In the genomic region with DNA sequence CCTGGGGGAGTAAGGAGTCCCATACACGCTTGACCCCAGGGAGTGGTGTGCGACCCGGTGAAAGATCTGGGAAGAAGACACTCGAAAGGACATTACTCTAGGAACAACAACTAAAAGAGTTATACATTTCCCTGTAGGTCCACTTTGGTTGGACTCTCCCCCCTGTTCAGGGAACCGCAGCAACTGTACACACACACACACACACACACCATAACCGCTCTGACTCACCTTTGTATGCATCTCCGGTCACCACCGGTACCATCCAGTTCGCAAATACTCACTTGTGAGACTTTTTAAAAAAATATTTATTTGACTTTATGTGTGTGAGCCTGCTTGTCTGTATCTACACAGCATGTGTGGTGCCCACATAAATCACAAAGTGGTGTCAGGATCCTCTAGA, we compare ENCODE assay signal across 9 mouse cellular contexts. TPM values are rescaled to one million over a fixed set of nuclear protein-coding genes. Genes with fewer than 3 reads are reported as not detected.
DNase-seq lines count a peak whose midpoint lies in the region; ATAC-seq lines count a peak whose summit lies in the region.
"Had no signal": no experiment of that assay in that cellular context is flagged by ENCODE, and none has a peak within 500 bp of the region (broad histone marks: within the 10 kb centered on the region; RNA-seq: fewer than 3 reads in every experiment).

No protein-coding gene starts in this region.

- peak; percentile 13; the same call in 1 of the 2 replicates for ATAC-seq in kidney, embryonic 14.5 days (ENCODE audit: low FRiP score, low TSS enrichment)
- ATAC-seq in embryonic facial prominence, embryonic 13.5 days (ENCODE audit: insufficient number of reproducible peaks, insufficient read depth, low FRiP score, low TSS enrichment, low read depth): no peak
- no peak for ATAC-seq in hindbrain, embryonic 16.5 days
- no peak for ATAC-seq in midbrain, embryonic 14.5 days (ENCODE audit: low FRiP score, low TSS enrichment)

- H3K27me3 ChIP-seq in kidney, embryonic 14.5 days (ENCODE audit: control insufficient read depth, insufficient read depth, low read length): no peaks in the 10 kb centered on the region
- H3K27me3 ChIP-seq in embryonic facial prominence, embryonic 13.5 days: peaks cover 47% of the 10 kb centered on the region
- H3K27me3 ChIP-seq in hindbrain, embryonic 16.5 days (replicated peaks; ENCODE audit: control insufficient read depth, insufficient read depth, low read length): peaks cover 10% of the 10 kb centered on the region
- H3K27me3 ChIP-seq in midbrain, embryonic 14.5 days (ENCODE audit: control insufficient read depth, insufficient read depth, low read length): peaks cover 12% of the 10 kb centered on the region; the same call in 1 of the 2 replicates

- H3K4me2 ChIP-seq in kidney, embryonic 14.5 days (replicated peaks; ENCODE audit: low read depth, low read length): peak overlapping the region; percentile 99
- H3K4me2 ChIP-seq in embryonic facial prominence, embryonic 13.5 days: peak overlapping the region; percentile 99
- H3K4me2 ChIP-seq in hindbrain, embryonic 16.5 days (ENCODE audit: low read length): peak overlapping the region; percentile 97
- H3K4me2 ChIP-seq in midbrain, embryonic 14.5 days (ENCODE audit: low read length): peak overlapping the region; percentile 95

- peak overlapping the region; percentile 93; the same call in 1 of the 2 replicates for H3K9ac ChIP-seq in kidney, embryonic 14.5 days (ENCODE audit: low read depth, low read length)
- H3K9ac ChIP-seq in embryonic facial prominence, embryonic 13.5 days: peak overlapping the region; percentile 73
- no peak overlapping the region for H3K9ac ChIP-seq in hindbrain, embryonic 16.5 days (ENCODE audit: low read depth, low read length)
- H3K9ac ChIP-seq in midbrain, embryonic 14.5 days (replicated peaks; ENCODE audit: low read length): peak overlapping the region; percentile 63; the same call in 1 of the 2 replicates

- H3K4me3 ChIP-seq in kidney, embryonic 14.5 days (ENCODE audit: low read length): peak overlapping the region; percentile 90
- peak overlapping the region; percentile 66 for H3K4me3 ChIP-seq in embryonic facial prominence, embryonic 13.5 days
- peak overlapping the region; percentile 65 for H3K4me3 ChIP-seq in hindbrain, embryonic 16.5 days (ENCODE audit: low read length)
- H3K4me3 ChIP-seq in midbrain, embryonic 14.5 days (replicated peaks; ENCODE audit: low read depth, low read length): peak overlapping the region; percentile 55

- 24% methylated on average over 9 of the region's 9 CpGs for WGBS in kidney, embryonic 14.5 days
- 33% methylated on average over 9 of the region's 9 CpGs for WGBS in embryonic facial prominence, embryonic 13.5 days
- 36% methylated on average over 9 of the region's 9 CpGs for WGBS in hindbrain, embryonic 16.5 days
- 30% methylated on average over 9 of the region's 9 CpGs for WGBS in midbrain, embryonic 14.5 days

- H3K9me3 ChIP-seq in kidney, embryonic 14.5 days (ENCODE audit: control insufficient read depth, low read length): no peaks in the 10 kb centered on the region
- no peaks in the 10 kb centered on the region for H3K9me3 ChIP-seq in embryonic facial prominence, embryonic 13.5 days
- H3K9me3 ChIP-seq in hindbrain, embryonic 16.5 days (ENCODE audit: control insufficient read depth, low read length): no peaks in the 10 kb centered on the region
- no peaks in the 10 kb centered on the region for H3K9me3 ChIP-seq in midbrain, embryonic 14.5 days (ENCODE audit: control insufficient read depth, low read length)

- H3K4me1 ChIP-seq in kidney, embryonic 14.5 days (ENCODE audit: control insufficient read depth, insufficient read depth, low read length): peaks cover 48% of the 10 kb centered on the region
- peaks cover 25% of the 10 kb centered on the region for H3K4me1 ChIP-seq in embryonic facial prominence, embryonic 13.5 days
- peaks cover 12% of the 10 kb centered on the region for H3K4me1 ChIP-seq in hindbrain, embryonic 16.5 days (ENCODE audit: control insufficient read depth, insufficient read depth, low read depth, low read length)
- H3K4me1 ChIP-seq in midbrain, embryonic 14.5 days (ENCODE audit: control insufficient read depth, insufficient read depth, low read length): peaks cover 13% of the 10 kb centered on the region

- H3K36me3 ChIP-seq in kidney, embryonic 14.5 days (ENCODE audit: control insufficient read depth, insufficient read depth, low read length): no peaks in the 10 kb centered on the region
- H3K36me3 ChIP-seq in embryonic facial prominence, embryonic 13.5 days: no peaks in the 10 kb centered on the region
- no peaks in the 10 kb centered on the region for H3K36me3 ChIP-seq in hindbrain, embryonic 16.5 days (ENCODE audit: control insufficient read depth, insufficient read depth, low read length)
- no peaks in the 10 kb centered on the region for H3K36me3 ChIP-seq in midbrain, embryonic 14.5 days (ENCODE audit: control insufficient read depth, insufficient read depth, low read length)

- DNase-seq in kidney, adult 9 months: no peak
- no peak for DNase-seq in midbrain, embryonic 14.5 days
- DNase-seq in urinary bladder, postnatal 10 days (ENCODE audit: low spot score): no peak
- no peak for DNase-seq in adrenal gland, postnatal 25 days
- no peak for DNase-seq in right cerebral cortex, postnatal 10 days (ENCODE audit: low spot score in 2 of 2)

- H3K27ac ChIP-seq in kidney, embryonic 14.5 days (ENCODE audit: low read depth, low read length): no peak overlapping the region
- H3K27ac ChIP-seq in embryonic facial prominence, embryonic 13.5 days: no peak overlapping the region
- no peak overlapping the region for H3K27ac ChIP-seq in hindbrain, embryonic 16.5 days (ENCODE audit: low read depth, low read length)
- H3K27ac ChIP-seq in midbrain, embryonic 14.5 days (replicated peaks; ENCODE audit: low read depth, low read length): no peak overlapping the region
- H3K27ac ChIP-seq: macrophage had no signal

RNA-seq across cellular contexts. Expression of a gene that starts 0.4 kb away (rescaled TPM):
- 30.0 and 56.1 TPM in 2 replicates for polyA plus RNA-seq in kidney, embryonic 14.5 days (2014; fragmentation: Nextera tagmentation; extraction: Ambion mirVana)
- 25.1 and 26.7 TPM in 2 replicates for polyA plus RNA-seq in embryonic facial prominence, embryonic 13.5 days (2015; fragmentation: Nextera tagmentation; extraction: Ambion mirVana)
- 12.3 and 12.4 TPM in 2 replicates for polyA plus RNA-seq in hindbrain, embryonic 16.5 days (2015; fragmentation: Nextera tagmentation; extraction: Ambion mirVana)
- 2.9 and 4.5 TPM in 2 replicates for polyA plus RNA-seq in midbrain, embryonic 14.5 days (2014; fragmentation: Nextera tagmentation; extraction: Ambion mirVana)
- 2.6 and 2.7 TPM in 2 replicates for total RNA-seq in adrenal gland, postnatal 25 days (2021)
- polyA plus RNA-seq: macrophage had no signal

RNA-seq across cellular contexts. Expression of a gene that starts 23.4 kb away (rescaled TPM):
- 0.31 and 0.76 TPM in 2 replicates for polyA plus RNA-seq in kidney, embryonic 14.5 days (2014; fragmentation: Nextera tagmentation; extraction: Ambion mirVana)
- polyA plus RNA-seq in embryonic facial prominence, embryonic 13.5 days (2015; fragmentation: Nextera tagmentation; extraction: Ambion mirVana): 1.1 and 1.3 TPM in 2 replicates
- not detected in 2 replicates for polyA plus RNA-seq in hindbrain, embryonic 16.5 days (2015; fragmentation: Nextera tagmentation; extraction: Ambion mirVana)
- not detected in 2 replicates for polyA plus RNA-seq in midbrain, embryonic 14.5 days (2014; fragmentation: Nextera tagmentation; extraction: Ambion mirVana)
- total RNA-seq in adrenal gland, postnatal 25 days (2021): 3.7 and 4.4 TPM in 2 replicates
- polyA plus RNA-seq: macrophage had no signal

RNA-seq across cellular contexts. Expression of a gene that starts 29.2 kb away (rescaled TPM):
- 129 and 173 TPM in 2 replicates for polyA plus RNA-seq in kidney, embryonic 14.5 days (2014; fragmentation: Nextera tagmentation; extraction: Ambion mirVana)
- 162 and 174 TPM in 2 replicates for polyA plus RNA-seq in embryonic facial prominence, embryonic 13.5 days (2015; fragmentation: Nextera tagmentation; extraction: Ambion mirVana)
- 54.2 and 63.0 TPM in 2 replicates for polyA plus RNA-seq in hindbrain, embryonic 16.5 days (2015; fragmentation: Nextera tagmentation; extraction: Ambion mirVana)
- polyA plus RNA-seq in midbrain, embryonic 14.5 days (2014; fragmentation: Nextera tagmentation; extraction: Ambion mirVana): 52.0 and 66.0 TPM in 2 replicates
- total RNA-seq in adrenal gland, postnatal 25 days (2021): 83.9 and 101 TPM in 2 replicates

RNA-seq across cellular contexts. Expression of a gene that starts 49.7 kb away (rescaled TPM):
- polyA plus RNA-seq in kidney, embryonic 14.5 days (2014; fragmentation: Nextera tagmentation; extraction: Ambion mirVana): 5.8 and 8.3 TPM in 2 replicates
- 3.1 and 5.0 TPM in 2 replicates for polyA plus RNA-seq in embryonic facial prominence, embryonic 13.5 days (2015; fragmentation: Nextera tagmentation; extraction: Ambion mirVana)
- 9.0 and 9.6 TPM in 2 replicates for polyA plus RNA-seq in hindbrain, embryonic 16.5 days (2015; fragmentation: Nextera tagmentation; extraction: Ambion mirVana)
- polyA plus RNA-seq in midbrain, embryonic 14.5 days (2014; fragmentation: Nextera tagmentation; extraction: Ambion mirVana): 6.9 and 9.0 TPM in 2 replicates
- 0.21 TPM in 1 of 2 replicates, not detected in the other for total RNA-seq in adrenal gland, postnatal 25 days (2021)
- polyA plus RNA-seq: macrophage had no signal
